Mouse (Mus musculus) erythroblast, adult 5-6 weeks (primary cell): ENCODE data around the gene Esrrg. TPM values are rescaled to one million over a fixed set of nuclear protein-coding genes. Genes with fewer than 3 reads are reported as not detected.

Experiments
- ATAC-seq: replicated peaks from 2 replicates; pipeline ENCODE4 v1.8.0; 2016; ENCODE audit warnings: moderate number of reproducible peaks, mild to moderate bottlenecking, moderate TSS enrichment, inconsistent platforms; ENCODE audit not compliant: poor library complexity, low FRiP score, severe bottlenecking
- total RNA-seq, 2 experiments: library from RNA; stranded (forward) in 1 of 2; stranded (reverse) in 1 of 2; fragments of 150-400 nt in 1 of 2; fragments of 200-764, 138-1000 nt in 1 of 2; gene quantifications; 2 replicates each; pipeline versions ENCODE4 v1.2.3 to v1.2.4; 2015 to 2017; ENCODE audit warnings: low replicate concordance in 2 of 2

The Esrrg gene
- total RNA-seq (2015; ENCODE audit: low replicate concordance) (not detected in 2 replicates), total RNA-seq (2017; ENCODE audit: low replicate concordance) (not detected in 2 replicates)

GRCm38 (mm10) chr1:187608261-187608921, at the start of gene Esrrg:
TSS of gene Esrrg (plus strand) at chr1:187608791.
- no peak for ATAC-seq

DNA sequence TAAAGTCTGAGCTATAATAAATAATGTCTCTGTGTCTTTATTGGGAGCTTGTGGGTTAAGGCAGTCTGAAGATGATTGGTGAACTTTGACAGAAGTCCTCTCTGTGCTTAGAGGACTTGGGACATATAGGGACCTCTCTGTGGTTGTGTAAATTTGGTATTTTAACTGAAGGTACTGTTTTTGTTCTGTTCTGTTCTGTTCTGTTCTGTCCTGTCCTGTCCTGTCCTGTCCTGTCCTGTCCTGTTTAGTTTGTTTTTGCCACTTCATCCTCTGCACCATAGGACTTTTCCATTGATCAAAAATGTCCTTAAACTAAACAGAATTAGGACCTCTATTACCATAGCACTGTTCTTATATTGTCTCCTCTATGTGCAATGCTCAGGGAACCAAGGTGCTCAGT, 24.6 kb upstream of the Esrrg start:
- ATAC-seq = no peak

GRCm38 (mm10) chr1:187586541-187587075, 22.0 kb upstream of the Esrrg start:
- no peak for ATAC-seq

DNA sequence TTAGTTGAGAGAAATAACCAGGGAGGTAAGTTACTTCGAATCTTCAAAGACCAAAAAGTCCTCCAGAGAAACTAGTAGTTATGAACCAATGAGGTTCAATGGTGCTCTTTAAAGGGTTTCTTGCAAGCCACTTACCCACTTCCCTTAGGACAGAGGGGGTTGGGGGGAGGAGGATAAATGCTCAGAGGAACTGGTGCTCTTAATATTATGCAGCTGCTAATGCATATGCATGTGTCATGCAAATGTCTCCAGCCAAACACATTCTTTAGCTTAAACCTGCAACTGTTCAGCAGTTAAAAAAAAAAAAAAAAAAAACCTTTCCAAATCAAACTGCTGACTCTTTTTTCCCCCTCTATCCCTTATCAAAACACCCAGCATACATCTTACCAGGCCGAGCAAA, 5.6 kb upstream of the Esrrg start:
- ATAC-seq = no peak

DNA sequence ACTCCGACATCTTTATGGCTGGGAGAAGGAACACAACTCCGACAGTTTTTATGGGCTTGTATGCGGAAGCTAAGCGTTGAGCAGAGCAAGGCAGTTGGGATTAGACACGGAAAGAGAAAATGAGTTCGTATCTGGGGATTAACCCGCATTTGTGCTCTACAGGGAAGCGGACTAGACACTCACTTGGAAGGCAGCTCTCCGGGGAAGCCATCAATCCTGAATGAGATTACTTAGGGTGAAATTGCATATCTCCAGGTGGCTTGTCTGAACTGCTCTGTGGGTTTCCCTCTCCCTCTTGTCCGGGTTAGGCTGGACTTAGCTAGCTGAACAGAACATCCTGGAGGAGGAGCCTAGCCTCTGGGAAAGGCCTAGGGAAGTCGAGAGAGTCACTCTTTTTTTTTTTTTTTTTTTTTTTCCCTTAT, 4.5 kb upstream of the Esrrg start:
- ATAC-seq = no peak

- no peak for ATAC-seq
Measured at GRCm38 (mm10) chr1:187604691-187605310, 3.8 kb upstream of the Esrrg start.

DNA sequence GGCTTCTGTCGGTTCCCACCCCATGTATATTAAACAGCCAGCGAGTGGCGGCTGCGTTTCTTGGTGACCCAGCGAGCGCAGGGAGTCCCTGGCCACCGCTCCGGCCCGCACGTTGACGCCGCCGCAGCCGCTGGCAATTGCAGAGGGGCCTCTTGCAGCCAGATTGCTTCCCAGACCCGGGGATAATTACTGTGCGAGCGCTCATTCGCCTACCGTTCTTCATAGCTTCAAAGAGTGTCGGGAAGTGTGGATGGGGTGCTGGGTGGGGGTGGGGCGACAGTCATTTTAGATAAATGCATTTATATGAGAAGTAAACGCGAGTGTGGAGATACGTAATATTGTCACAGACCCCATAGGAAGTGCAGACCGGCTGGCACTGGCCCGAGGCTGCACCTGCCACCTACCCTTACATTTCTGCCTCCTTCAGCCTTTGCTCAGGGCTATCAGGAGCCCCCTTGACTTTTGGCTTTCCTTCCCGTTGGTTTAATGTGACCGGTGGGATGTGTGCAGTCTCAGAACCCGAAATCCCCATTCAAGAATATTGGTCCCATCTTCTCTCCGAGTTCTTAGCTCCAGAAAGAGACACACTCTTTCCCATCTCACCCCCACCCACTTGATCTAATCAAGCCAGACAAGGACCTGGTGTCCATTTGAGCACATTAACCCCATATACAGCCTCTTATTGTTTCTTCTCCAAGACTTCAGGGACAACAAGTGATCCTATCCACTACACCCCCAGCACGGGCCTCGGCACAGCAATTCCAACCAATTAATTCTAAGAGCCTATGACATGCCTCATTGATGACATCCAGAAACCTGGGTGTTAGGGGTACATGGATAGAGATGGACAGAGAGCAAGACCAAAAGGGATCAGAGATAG, 3.0 kb upstream of the Esrrg start:
- ATAC-seq = no peak

GRCm38 (mm10) chr1:187606271-187607040, 2.1 kb upstream of the Esrrg start:
- no peak for ATAC-seq

DNA sequence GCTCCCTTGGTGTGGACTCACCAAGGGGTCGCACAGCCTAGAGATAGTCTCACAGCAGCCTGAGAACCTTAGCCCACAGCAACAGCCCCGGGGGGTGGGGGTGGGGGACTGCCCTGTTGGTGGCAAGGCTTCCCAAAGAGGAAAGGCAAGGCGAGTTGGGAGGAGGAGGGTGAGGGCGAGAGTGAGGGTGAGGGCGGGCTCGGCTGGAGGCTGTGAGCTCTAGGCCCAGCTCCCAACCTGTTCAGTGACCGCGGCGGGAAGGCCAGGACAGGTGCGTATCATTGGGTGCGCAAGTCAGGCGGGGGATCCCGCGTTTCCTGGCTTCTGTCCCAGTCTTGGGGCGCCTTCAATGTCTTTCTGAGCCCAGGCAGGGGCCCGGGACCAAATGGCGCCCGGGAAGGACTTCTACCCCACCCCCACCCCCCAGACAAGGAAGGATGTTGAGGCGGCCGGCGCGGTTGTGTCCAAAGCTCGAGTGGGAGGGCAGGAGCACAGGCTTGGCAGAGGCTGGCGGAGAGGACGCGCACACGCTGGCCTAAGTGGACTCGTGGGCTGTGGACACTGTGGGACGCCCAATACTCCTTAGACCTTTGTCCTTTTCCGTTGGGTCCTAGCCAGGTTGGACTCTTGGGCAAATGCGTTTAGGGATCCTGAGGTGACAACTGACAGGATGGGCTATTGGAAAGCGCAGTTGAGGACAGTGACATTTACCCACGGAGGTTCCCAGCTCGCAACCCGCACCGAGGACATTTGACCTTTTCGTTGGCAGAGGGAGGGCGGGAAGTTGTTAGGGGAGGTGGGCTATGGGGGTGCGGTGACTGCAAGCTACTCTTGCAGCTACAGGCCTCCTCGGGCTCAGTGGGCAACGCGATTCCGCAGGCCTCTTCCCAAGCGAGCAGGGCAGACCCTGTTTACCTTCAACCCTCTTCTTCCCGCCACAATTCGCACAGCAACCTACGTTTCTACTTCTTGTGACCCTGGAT, 1.2 kb upstream of the Esrrg start:
- ATAC-seq = no peak

- no peak for ATAC-seq
Measured at GRCm38 (mm10) chr1:187609021-187609852, 646 bp downstream of the Esrrg start.

DNA sequence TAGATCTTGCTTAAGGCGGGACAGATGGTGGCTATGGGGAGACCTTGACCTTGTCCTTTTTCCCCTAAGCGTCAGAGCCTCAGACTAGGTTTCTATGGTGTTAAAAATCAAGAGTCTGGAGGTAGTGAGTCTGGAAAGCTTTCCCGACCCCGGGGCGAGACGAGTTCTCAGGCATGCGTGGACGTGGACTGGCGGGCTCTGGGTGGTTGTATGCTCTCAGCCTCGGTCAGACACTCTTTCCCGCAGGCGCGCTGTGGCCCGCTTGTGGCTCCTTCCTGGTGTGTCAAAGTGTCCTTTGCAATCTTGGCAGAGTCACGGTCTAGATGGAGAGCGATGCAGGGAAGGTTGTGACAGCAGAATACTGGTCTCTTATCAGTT, 1.3 kb downstream of the Esrrg start:
- no peak for ATAC-seq

DNA sequence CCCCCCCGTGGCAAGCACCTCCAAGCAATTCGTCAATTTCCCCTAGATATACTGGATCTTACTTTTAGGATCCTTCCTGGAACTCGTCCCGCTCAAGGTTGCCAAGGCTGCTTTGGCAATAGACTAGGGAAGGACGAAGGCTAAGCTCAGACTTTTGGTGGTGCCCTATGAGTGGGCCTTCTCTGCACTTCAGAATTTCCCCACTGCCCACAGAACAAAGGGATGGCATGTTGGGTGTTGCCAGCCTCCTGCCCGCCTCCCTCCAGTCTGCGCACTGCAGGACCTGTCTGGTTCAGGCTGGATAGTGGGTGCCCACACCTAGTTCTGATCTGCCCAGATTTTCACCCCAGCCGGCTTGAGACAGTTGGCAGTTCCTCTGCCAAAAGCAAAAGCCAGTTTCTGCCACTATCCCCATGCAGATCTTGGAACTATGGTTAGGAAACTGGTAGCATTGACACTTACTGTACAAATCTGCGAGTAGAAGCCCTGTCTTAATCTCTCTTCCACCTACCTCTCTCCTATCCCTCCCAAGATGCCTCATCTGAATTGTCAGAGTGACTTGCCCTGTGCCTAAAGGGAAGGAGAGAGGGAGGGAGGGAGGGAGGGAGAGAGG, 1.9 kb downstream of the Esrrg start:
- ATAC-seq = no peak

DNA sequence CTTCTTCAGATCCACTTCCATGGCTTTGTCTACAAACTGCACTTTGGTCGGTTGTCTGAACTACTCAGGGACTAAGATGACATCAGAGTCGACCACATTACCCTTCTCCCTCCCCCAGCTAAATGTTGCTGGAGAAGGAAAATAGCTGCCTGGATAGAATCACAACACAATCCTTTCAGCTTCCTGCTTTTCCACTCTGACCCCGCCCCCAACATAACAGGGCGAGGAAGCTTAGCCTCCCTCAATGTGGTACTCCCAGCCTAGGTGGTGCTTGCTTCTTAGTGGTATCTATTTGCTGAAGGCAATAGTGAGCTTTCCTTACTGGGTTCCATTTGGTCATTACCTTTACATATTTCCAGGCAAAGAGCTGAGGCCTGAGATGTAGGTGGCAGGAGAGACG, 3.3 kb downstream of the Esrrg start:
- ATAC-seq = no peak

GRCm38 (mm10) chr1:187613277-187613676, 4.7 kb downstream of the Esrrg start:
- no peak for ATAC-seq

DNA sequence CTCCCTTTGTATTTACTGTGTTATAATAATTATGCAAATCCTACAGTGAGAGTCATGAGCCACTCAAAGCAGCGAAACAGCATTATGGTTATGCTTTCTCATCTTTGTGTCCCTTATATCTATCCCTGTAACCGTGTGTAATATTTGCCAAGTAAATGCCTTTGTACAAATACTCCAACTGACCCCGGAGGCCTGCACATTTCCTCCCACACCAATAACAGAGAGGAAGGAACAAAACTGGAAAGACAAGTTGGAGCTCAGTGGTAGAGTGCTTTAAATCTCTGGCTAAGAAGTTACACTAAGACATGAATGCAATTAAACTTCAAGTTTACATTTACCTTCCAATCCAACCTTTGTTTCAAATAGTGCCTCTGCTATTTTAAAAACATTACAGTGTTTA, 15.4 kb downstream of the Esrrg start:
- ATAC-seq = no peak

GRCm38 (mm10) chr1:187630361-187630760, 21.8 kb downstream of the Esrrg start:
- no peak for ATAC-seq

GRCm38 (mm10) chr1:187631486-187631885, 22.9 kb downstream of the Esrrg start:
- ATAC-seq = no peak
